Mouse (Mus musculus): ENCODE results near the gene Large2. TPM values are rescaled to one million over a fixed set of nuclear protein-coding genes. Genes with fewer than 3 reads are reported as not detected.
A peak's percentile ranks its signal among the peaks of the same experiment; 100 is the strongest.

Large2 gene
- polyA plus RNA-seq, 2 experiments from 2014 or later: not detected

DNA sequence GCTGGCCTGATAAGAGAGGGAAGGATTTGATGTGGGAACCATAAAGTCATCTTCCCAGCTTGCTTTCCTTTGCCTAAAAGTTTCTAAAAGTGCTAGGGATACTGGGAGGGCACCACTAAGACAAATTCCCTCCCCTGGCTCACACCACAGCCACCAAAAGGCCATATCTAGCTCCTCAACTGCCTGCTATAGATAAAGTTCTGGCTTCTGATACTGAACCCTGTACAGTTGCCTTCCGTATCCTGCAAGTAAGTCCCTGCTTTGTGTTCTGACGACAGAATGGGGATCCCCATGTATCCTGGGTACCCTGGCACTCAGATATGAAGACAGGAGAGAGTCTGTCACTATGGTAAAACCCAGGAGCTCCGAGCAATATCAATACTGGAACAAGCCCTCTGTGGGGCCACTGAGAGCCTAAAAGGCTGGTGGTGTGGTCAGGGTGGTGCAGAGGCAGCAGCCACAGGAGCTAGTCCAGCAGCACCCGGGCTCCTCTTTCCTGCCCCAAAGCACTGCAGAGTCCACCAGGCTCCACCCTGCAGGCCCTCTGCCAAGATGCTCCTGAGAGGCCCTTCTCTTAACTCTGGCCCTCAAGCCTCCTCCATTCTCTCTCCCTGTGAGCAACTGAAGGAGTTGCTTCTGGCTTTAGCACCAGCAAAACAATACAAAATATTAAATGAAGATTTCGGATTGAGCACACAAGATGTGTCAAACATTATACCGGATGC, 15.7 kb upstream of the Large2 start:
- ATAC-seq: no peak

DNA sequence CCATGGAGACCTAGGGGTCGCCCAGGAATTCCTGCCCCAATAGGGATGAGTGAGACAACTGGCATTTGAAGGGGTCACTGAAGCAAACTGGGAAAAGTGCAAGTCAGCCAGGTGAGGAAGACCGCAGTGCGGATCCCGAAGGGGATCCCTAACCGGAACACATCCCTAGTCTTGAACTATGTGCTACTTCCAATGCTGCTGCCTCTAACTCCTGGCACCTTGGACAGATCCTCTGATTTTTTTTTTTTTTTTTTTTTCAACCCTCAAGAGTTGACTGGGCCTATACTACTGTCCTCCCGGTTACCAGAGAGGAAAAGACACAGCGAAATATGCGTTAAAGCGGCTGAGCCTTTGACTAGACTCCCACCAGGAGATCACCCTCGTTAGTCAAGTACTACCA, 15.0 kb upstream of the Large2 start:
- ATAC-seq: no peak

DNA sequence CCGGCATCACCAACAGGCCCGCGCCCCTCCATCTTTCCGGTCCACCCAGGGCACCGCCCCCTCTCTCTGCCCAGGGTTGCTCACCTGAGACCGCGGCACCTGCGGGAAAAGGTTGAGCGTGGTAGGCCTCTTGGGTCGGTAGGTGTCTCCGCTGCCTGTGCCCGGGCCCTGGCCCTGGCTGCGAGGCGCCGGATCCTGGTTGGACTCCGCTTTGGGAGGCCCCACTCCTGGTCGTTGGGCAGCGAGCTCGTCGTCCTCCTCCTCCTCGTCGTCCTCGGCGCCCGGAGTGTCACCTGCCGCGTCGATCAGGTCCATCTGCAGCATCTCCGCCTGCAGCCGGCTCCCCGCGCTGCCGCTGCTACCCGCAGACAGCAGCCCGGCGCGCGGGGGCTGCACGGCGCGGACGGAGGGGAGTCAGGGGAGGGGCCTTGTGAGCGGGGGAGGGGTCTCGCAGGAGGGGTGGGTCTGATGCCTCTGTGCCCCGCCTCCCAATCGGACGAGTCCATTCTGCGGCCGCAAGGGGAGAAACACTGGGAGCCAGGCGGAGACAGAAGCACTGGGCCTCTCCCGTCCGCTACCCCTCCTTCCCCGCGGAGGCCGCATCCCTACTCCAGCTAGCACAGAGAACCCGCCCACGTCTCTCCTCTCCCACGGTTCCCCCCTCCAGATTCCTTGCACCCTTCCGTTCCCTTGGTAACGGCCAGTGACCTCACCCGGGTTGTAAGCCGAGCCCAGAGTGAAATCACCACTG, 14.4 kb upstream of the Large2 start:
- peak; percentile 34 for ATAC-seq

- ATAC-seq: no peak
Observed at GRCm38 (mm10) chr2:92388081-92388517, 13.4 kb upstream of the Large2 start.

- ATAC-seq: no peak
Observed at GRCm38 (mm10) chr2:92387646-92388045, 13.0 kb upstream of the Large2 start.

DNA sequence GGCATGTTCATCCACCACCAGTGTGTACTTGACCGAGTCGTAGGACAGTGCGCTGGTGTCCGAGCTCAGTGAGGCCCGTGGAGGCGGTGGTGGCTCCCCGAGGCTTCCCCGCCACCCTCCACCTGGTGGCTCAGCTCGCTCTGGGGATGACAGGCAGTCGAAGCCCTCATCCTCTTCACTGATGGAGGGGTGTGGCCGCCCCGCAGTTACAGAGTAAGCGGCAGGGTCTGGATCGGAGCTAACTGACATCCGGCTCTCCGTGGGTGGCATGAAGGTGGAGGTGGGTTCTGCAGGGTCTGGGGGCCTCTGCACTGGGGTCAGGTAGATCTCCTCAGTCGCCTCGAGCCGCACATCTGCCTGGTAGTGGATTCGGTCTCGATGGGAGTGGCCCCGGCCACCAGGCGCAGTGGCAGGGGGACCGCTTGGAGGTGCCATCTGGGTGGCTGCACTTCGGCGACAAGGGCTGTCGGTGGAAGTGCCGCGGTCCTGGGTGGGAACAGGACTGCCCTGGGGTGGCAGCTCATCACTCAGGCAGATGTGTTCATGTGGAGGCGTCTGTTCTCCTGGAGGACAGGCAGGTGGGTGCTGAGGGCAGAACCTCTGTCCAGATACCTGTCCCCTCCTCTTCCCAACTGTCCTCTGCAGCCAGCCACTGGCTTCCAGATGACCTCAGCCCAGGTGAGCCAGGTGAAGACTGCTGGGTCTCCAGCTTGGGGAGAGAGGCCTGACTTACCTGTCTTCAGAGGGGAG, 12.3 kb upstream of the Large2 start:
- ATAC-seq: no peak

GRCm38 (mm10) chr2:92385113-92386051, 10.7 kb upstream of the Large2 start:
- ATAC-seq: no peak

GRCm38 (mm10) chr2:92384101-92384500, 9.4 kb upstream of the Large2 start:
- ATAC-seq: no peak

- no peak for ATAC-seq
Observed at GRCm38 (mm10) chr2:92382759-92383158, 8.1 kb upstream of the Large2 start.

GRCm38 (mm10) chr2:92381901-92382588, 7.4 kb upstream of the Large2 start, which contains the start of gene 1700029I15Rik:
1700029I15Rik (plus strand) TSS chr2:92382538.
- ATAC-seq: no peak

GRCm38 (mm10) chr2:92381161-92381560, 6.5 kb upstream of the Large2 start:
- no peak for ATAC-seq

DNA sequence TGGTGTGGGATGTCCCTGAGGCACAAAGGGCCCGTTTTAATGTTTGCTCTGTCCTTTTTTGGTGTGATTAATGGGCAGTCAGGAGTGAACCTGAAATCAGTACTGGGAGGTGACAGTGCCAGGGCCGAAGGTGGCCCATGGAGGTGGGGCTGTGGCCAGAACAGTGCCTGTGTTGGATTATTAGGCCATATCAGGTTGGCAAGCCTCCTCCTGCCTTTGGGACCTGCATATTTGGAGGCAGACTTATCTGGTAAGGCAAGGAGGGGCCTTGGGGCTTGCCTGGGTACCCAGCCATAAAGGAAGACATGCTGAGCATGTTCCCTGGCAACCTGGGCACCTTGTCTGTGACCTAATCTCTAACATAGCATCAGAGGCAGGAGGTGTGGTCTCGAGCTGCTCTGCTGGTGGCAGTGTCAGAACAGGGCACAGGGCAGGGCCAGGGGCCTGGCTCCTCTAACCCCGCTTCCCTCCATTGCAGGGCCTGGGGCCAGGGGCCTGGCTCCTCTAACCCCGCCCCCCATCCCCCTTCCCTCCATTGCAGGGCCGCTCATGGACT, 5.9 kb upstream of the Large2 start:
- no peak for ATAC-seq

DNA sequence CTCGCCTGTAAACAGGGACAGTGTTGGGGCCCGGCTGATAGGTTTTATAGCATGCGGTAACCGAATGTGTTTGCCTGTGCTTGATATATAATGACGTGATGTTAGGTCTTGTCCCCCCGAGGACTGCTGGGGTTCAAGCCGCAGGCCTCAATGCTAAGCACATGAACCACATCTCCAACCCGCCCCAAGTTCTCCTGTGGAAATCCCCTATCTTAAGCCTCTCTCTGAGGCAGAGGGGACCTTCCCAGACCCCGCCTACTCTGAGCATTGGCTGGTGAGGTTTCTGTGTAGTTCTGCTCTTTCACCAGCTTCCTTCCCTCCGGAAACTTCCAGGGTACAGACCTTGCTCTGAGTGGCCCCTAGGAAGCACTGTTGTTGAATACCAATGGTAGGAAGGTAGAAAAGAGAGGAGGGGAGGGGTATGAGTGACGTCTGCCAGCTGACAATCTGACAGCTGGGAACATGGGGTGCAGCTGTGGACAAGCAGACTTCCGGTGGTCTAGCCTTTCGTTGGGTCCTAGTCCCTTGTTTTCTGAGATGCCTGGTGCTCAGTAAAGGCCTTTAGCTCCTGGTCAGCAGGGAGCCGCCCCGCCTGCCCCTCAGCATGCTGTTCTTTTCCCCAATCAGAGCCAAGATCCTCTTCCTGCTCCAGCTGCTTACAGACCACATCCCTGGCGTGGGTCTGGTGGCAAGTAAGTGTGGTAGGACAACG, 5.3 kb upstream of the Large2 start:
- ATAC-seq: peak; percentile 43

DNA sequence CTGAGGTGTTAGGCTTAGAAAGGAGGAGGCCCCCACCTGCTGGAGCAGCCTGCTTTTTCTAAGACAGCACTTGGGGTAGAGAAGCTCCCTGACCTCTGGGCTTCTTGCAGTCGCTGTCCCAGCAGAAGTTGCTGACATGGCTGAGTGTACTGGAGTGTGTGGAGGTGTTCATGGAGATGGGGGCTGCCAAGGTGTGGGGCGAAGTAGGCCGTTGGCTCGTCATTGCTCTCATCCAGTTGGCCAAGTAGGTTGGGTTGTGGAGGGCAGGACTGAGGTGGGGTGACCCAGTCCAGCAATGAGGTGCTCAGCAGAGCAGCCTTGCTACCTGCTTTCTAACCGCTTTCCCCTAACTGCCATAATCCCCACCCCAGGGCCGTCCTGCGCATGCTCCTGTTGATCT, 2.7 kb upstream of the Large2 start:
- ATAC-seq: no peak

GRCm38 (mm10) chr2:92376300-92376699, 1.6 kb upstream of the Large2 start:
- ATAC-seq: no peak

- no peak for ATAC-seq
Observed at GRCm38 (mm10) chr2:92375788-92376187, 1.1 kb upstream of the Large2 start.

DNA sequence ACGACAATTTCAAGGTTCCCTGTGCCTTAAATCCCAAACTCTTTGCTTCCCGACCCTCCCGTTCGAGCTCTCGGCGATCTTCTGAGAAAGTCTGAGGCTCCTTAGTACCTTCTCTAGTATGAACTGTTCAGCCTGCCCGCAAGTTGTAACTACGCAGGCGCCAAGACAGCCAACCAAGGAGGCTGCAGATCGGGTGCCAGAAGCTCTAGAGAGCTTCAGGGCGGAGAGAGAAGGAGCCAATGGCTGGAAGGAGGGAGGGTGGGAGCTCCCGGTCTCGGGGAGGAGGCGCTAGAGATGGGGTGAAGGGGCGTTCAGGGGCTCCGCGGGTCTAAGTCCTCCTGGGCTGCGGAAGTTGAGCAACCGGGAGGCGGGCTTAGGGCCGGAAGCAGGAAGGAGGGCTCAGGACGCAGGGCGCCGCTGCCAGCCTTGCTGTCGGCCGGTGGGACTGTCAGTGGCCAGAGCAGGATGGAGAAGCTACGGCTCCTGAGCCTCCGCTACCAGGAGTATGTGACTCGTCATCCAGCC, 492 bp upstream of the Large2 start:
- peak; percentile 91 for ATAC-seq

DNA sequence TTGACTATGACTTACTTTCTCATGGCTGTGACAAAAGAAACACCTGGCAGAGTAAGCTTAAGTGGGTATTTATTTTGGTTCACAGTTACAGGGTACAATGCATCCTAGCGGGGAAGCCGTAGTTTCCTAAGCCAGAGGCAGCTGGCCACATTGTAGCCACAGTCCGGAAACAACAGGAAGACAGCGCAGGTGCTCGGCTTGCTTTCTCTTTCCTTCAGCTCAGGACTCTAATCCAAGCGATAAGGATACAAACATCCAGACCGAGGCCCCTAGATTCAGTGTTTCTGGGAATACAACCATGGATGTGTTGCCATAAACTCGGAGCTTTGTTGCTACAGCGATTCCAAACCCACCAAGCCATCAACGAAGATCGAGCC, 1.2 kb downstream of the Large2 start:
- ATAC-seq: no peak

- no peak for ATAC-seq
Observed at GRCm38 (mm10) chr2:92372767-92373436, 1.8 kb downstream of the Large2 start.
